Mouse (Mus musculus) ovary, postnatal 36 days (tissue): Measurements from ENCODE around the gene Phactr2.
"Not testable (repeated sequence)": the region's sequence is repeated elsewhere in the genome, so short reads cannot be mapped to it uniquely, and the experiment has no call there.

Source experiments
- DNase-seq: peaks from one replicate; pipeline ENCODE4 v3.0.0; 2022; ENCODE audit warnings: low spot score, mixed read lengths

The Phactr2 gene

DNA sequence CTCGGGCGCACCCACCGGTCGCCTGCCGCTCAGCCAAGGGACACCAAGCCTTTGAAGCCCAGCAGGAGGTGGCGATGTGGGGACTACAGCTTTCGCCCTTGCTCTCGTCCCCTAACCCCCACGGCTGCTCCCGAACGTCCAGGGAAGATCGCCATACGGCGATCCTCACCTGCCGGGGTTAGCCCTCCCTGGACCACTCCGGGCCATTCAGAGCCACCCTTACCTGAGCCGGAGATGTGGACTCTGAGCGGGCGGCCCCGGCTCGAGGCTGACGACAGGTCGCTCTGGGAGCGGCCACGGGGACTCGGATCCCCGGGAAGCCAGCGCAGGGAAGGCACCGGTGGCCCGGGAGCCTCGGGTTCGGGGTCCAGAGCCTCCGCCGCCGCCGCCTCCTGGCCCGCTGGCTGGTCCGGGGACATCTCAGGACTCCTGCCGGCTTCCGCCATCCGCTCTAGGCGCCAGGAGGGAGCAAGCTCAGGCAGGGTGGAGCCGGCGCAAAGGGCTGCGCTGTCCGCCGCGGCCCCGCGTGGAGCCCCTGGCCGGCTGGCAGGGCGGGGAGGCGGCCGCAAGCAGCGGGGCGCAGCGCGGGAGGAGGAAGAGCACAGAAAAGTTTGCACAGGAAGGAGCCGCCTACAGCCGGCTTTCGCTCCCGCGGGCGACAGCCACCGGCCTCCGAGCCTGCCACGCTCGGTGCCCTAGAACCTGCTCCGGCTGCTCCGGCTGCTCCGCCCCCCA is at the start of gene Phactr2:
Gene Phactr2, minus strand, starts transcription at position 580 of the 735 bp plus-strand sequence.
- peak; percentile 52 for DNase-seq

DNA sequence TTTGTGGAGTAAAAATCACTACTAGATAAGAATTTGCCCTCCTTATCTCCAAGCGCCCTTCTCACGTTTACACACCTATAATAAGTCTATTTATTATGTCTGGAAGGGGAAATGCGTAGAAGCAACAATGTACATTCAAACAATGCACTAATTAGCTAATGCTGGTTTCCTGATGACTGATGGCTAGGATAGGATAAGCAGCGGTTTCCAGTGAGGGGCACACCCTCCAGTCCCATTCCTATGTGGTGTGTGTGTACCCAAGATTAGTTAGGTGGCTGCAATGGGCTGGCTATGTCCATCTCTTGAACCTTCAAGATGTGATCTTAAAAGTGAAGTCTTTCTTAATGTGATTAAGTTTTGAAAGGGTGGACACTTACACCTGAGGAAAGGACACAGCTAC is 47.6 kb upstream of the Phactr2 start:
- DNase-seq = no peak

DNA sequence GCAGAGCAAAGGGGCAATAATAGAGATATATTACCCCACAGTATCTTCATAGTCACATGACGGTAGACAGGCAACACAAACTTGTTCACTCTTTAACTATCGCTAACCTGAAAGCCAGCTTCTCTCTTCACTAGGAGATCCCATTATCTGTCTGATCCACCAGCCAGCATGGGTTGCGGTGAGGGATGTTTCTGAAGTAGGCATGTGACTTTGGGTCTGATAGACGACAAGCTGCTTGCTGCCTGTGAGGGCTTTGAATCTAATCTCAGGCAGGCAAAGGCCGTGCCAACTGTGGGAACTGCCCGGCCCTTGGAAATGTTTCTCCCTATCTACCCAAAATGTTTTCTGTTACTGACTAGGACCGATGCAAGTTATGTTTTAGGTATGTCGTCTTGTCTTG is 28.2 kb upstream of the Phactr2 start:
- DNase-seq = no peak

DNA sequence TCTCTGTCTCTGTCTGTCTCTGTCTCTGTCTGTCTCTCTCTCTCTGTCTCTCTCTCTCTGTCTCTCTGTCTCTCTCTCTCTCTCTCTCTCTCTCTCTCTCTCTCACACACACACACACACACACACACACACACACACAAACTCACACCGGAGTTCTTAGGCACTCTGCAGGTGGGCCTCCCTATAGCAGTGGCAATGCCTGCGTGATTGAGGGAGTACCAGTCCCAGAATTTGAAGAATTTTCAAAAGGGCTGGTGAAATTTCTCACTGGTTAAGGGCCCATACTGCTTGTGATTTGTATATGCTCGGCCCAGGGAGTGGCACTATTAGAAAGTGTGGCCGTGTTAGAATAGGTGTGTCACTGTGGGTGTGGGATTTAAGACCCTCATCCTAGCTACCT is 27.3 kb upstream of the Phactr2 start:
- DNase-seq = not testable (repeated sequence)

DNA sequence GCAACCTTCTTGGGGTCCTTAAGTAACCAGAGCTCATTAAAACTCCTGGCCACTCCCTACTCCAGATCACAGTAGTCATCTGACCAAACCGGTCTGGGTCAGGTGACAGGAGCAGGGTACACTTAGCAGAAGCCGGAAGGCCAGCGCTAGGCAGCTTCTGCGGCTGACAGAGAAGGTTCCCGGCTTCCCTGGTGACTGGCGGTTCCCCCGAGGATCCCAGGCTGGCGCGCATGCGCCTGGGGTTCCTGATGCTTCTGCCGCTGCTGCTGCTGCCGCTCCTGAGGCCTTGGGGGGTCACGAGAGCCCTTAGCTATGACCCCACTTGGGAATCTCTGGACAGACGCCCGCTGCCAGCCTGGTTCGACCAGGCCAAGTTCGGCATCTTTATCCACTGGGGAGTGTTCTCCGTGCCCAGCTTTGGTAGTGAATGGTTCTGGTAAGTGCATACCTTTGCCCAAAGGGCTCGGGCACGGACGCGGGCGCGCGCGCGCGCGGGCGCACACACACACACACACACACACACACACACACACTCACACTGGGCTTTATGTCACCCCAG is 26.8 kb upstream of the Phactr2 start:
- peak; percentile 84 for DNase-seq

DNA sequence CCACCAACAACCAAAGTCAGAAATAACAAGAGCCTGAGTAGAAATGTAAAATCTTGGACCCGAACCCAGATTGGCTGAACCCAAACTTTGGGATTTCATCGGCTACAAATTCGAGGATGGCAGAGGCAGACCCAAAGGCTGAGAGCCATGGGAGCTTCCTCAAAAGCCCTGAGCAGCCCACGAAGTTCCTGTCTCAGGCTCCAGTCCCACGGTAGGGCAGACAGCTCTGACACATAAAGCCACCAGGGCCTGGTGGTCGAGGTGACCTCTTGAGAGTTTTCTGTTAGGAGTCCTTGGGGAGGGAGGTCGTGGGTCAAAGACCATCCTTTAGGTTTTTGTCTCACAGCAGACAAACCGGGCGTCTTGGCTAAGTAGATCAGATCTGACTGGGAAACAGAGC is 26.3 kb upstream of the Phactr2 start:
- DNase-seq = peak; percentile 11

DNA sequence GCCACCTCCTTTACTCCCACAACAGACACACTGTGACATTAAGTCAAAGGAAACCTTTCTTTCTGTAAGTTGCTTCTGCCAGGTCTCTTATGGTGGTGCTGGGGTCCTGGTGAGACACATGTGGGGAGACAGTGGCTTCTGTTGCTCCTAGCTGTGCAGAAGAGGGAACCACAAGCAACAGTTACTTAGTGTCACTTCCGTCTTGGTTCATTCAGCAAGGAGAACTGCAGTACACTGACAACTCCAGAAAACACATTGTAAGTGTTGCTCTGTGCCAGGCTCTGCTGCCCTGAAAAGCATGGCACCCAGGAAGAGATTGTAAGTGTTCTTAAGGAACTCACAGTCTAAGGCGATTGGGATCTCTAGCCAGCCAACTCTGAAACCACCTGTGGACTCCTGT is 25.1 kb upstream of the Phactr2 start, which contains the start of gene Fuca2:
Gene Fuca2, plus strand, starts transcription at position 210 of the 400 bp plus-strand sequence.
- DNase-seq = no peak

DNA sequence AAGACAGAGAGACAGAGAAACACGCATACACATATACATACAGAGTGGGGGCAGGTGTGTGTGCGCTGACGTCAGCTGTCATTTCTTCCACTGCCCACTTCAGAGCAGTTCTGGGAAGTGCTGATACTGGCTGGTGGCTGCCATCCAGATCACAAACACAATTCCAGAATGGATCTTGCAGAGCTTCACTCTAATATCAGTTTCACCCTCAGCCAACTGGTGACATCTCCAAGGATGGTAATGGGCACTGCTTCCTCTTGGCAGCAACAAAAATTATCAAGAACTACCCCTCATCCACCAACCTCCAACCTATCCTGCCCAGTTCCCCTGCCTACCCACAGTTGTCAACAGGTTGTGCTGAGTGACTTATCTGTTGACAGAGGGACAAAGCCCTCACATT is 22.1 kb upstream of the Phactr2 start:
- no peak for DNase-seq

DNA sequence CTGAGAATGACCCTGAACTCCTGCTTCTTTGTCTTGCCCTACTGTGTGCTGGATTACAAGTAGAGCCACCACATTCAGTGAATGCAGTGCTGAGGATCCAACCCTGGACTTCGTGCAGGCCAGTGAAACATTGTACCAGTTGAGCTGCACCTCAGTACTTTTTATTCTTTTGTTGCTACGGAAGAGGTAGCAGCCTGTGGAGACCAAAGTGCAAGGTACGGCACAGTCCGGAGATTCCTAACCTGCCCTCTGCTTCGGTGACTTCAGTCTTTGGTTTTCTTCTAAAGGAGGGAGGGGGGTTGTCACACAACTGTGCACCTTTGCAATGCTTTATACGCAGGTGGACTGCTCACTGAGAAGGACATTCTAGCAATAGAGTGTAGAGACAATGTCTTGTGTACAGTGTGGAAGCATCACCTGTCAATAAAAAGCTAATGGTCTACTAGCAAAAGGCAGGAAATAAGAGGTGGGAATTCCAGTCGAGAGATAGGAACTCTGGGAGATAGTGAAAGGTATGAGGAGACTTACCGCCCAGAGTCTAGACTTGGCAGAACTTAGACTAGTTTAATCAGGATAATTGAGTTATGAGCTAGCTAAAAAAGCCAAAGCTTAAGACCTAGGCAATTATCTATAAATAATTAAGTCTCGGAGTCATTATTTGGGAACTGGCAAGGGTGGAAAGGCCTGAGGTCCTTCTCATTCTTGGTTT is 19.9 kb upstream of the Phactr2 start:
- DNase-seq = no peak

DNA sequence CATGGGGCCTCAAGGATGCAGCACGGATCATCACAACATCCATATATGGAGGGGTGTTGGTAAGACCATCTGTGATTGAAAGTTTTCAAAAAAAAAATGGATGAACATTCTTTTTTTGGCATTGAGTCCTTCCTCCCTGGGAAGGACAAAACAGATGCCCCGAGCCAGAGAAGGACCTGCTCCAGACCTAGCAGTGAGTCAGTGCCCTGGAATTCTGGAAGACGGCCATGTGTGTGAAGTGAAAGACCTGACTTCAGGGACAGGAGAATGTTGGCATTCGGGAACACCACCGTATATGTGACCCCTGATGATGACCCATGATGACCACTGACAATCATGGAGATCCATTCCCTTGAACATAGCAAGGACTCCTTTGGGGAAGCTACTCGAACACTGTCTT is 15.5 kb upstream of the Phactr2 start:
- no peak for DNase-seq

DNA sequence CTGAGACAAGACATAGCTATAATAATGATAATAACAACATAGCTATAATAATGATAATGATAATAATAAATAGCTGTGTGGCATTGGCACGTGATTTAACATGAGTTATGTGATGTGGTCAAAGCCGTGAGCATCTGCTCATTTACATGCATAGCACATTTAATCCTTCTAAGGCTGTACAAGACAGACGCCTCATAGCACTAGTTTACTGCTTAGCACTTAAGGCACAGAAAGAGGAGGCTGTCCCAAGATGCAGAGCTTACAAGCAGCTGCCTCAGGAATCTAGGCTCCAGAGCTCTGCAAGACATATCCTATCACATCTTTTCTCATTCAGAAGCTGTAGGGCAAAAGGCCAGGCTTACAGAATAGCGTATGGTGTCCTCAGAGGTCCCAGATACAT is 11.7 kb upstream of the Phactr2 start:
- DNase-seq = no peak

GRCm38 (mm10) chr10:13479341-13479740 is 5.1 kb upstream of the Phactr2 start:
- DNase-seq = no peak

DNA sequence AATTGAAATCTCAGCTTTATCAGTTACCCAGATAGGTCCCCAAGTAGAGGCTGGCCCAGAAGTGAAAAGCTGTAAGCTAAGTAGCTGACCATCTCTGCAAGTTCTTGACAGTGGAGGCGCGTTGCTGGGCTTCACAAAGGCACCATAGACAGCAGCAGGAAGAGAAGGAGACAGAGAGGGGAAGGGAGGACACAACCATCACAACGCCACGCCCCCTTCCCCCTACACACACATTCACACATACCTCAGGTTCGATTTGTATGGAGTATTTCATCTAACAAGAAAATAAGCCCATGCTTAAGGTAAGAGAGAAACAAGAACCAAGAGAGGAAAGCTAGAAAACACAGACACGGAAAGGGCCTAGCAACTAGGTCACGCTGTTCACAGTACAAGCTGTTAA is 909 bp upstream of the Phactr2 start:
- no peak for DNase-seq

DNA sequence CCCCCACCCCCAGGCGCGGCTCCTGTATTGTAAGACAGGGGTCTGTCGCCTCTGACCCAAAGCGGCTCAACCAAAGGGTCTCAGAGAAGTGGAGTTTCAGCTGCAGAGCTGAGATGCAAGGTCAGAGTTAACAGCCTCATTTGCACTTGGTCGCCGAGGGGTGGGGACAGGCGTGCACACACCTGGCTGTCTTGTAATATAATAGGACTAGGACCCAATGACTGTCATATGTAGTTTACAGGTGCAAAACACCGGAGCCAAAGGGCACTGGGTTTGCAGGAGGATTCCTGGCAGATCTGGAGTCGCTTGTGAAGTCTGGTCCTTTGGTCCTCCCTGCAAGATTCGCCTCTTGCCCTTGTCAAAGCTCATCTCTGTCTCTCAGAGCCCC is 350 bp upstream of the Phactr2 start:
- no peak for DNase-seq

- DNase-seq = no peak
Measured at GRCm38 (mm10) chr10:13473287-13473832, 852 bp downstream of the Phactr2 start.

DNA sequence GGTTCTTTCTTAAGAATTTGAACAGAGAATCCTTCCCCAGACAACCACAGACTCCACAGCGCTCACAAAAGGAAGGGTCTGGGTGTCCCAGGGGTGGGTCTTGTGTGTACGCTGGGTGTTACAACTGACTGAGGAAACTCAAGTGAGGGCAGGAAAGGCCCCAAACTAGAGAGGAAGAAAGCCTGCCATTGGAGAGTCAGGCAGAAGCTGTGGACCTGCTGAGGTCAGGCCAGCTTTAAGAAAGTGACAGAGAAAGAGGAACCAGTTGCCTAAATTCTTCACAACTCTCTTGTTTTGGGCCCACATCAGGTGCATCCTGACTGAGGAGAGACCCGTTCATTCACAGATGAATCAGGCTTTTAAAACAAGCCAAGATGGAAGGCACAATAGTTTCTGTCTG is 4.0 kb downstream of the Phactr2 start:
- no peak for DNase-seq

DNA sequence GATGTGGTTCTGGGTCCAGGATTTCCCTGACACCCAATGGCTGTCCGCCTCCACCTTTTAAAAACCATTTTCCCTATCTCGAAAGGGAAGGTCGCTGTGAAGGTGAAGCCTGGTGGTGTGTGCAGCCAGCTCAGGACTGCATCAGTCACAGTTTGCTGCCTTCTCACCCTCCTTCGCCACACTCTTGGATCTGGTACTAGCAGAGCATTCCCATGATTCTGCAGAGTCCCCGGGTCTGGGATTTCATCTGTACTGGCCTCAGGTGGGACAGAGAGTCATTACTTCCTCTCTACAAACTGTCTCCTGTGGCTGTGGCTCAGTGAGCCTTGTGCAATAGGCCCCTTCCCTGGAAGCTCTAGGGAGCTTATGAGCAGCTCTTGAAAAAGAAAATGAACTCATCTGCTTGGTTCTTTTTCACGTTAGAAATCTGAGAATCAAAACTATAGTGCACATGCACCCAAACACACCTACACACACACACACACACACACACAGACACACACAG is 6.1 kb downstream of the Phactr2 start:
- not testable (repeated sequence) for DNase-seq

GRCm38 (mm10) chr10:13466925-13467324 is 7.3 kb downstream of the Phactr2 start:
- DNase-seq = no peak

DNA sequence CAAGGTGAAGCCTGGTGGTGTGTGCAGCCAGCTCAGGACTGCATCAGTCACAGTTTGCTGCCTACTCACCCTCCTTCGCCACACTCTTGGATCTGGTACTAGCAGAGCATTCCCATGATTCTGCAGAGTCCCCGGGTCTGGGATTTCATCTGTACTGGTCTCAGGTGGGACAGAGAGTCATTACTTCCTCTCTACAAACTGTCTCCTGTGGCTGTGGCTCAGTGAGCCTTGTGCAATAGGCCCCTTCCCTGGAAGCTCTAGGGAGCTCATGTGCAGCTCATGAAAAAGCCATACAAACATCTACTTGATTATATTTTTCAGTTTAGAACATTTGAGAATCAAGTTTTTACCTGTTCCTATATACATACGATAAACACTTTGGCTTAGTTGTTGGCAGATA is 9.9 kb downstream of the Phactr2 start:
- DNase-seq = not testable (repeated sequence)

GRCm38 (mm10) chr10:13453200-13453990 is 20.8 kb downstream of the Phactr2 start:
- DNase-seq = no peak

GRCm38 (mm10) chr10:13451640-13452039 is 22.6 kb downstream of the Phactr2 start:
- no peak for DNase-seq
